Mouse (Mus musculus) regulatory T cell (primary cell): ENCODE measurements around the gene Ppm1h.

Source experiments
- in situ Hi-C: fragments of 300-600 bp; cut with MboI, MseI; formaldehyde crosslinking; loops from one replicate; pipeline ENCODE4 v1.15.1; 2025; ENCODE audit warnings: high pct_unique_total_duplicates

Gene Ppm1h

GRCm38 (mm10) chr10:122678541-122679436 lies at the start of gene Ppm1h:
Gene Ppm1h (plus strand): TSS chr10:122678762.
- in situ Hi-C loops: loop anchor here (5.0 kb wide), 1 partner anchor 119 kb away; no protein-coding TSS in a partner anchor

- in situ Hi-C loops: no loop called here
Observed at GRCm38 (mm10) chr10:122629003-122629402, 49.6 kb upstream of the Ppm1h start.

GRCm38 (mm10) chr10:122639879-122640278 lies 38.7 kb upstream of the Ppm1h start:
- in situ Hi-C loops: no loop called here

- in situ Hi-C loops: no loop called here
Observed at GRCm38 (mm10) chr10:122641263-122641795, 37.2 kb upstream of the Ppm1h start.

- in situ Hi-C loops: no loop called here
Observed at GRCm38 (mm10) chr10:122642125-122642524, 36.4 kb upstream of the Ppm1h start.

- in situ Hi-C loops: no loop called here
Observed at GRCm38 (mm10) chr10:122651932-122652331, 26.6 kb upstream of the Ppm1h start.

GRCm38 (mm10) chr10:122652578-122652977 lies 26.0 kb upstream of the Ppm1h start:
- in situ Hi-C loops: no loop called here

GRCm38 (mm10) chr10:122665652-122666051 lies 12.9 kb upstream of the Ppm1h start:
- in situ Hi-C loops: no loop called here

- in situ Hi-C loops: no loop called here
Observed at GRCm38 (mm10) chr10:122671253-122671652, 7.3 kb upstream of the Ppm1h start.

- in situ Hi-C loops: no loop called here
Observed at GRCm38 (mm10) chr10:122672044-122672443, 6.5 kb upstream of the Ppm1h start.

- in situ Hi-C loops: loop anchor here (5.0 to 10.0 kb wide), 2 partner anchors 55 to 118 kb away; no protein-coding TSS in a partner anchor
Observed at GRCm38 (mm10) chr10:122679437-122680045, 979 bp downstream of the Ppm1h start.

GRCm38 (mm10) chr10:122680387-122681084 lies 2.0 kb downstream of the Ppm1h start:
- in situ Hi-C loops: loop anchor here (10.0 kb wide), 1 partner anchor 54 kb away; no protein-coding TSS in a partner anchor

- in situ Hi-C loops: loop anchor here (10.0 kb wide), 1 partner anchor 54 kb away; no protein-coding TSS in a partner anchor
Observed at GRCm38 (mm10) chr10:122681085-122681408, 2.5 kb downstream of the Ppm1h start.

GRCm38 (mm10) chr10:122683819-122684330 lies 5.3 kb downstream of the Ppm1h start:
- in situ Hi-C loops: loop anchor here (10.0 kb wide), 1 partner anchor 51 kb away; no protein-coding TSS in a partner anchor

- in situ Hi-C loops: loop anchor here (10.0 kb wide), 1 partner anchor 50 kb away; no protein-coding TSS in a partner anchor
Observed at GRCm38 (mm10) chr10:122685297-122685696, 6.7 kb downstream of the Ppm1h start.

GRCm38 (mm10) chr10:122685836-122686531 lies 7.4 kb downstream of the Ppm1h start:
- in situ Hi-C loops: loop anchor here (10.0 kb wide), 1 partner anchor 49 kb away; no protein-coding TSS in a partner anchor

- in situ Hi-C loops: no loop called here
Observed at GRCm38 (mm10) chr10:122690698-122691097, 12.1 kb downstream of the Ppm1h start.

GRCm38 (mm10) chr10:122693158-122693777 lies 14.7 kb downstream of the Ppm1h start:
- in situ Hi-C loops: no loop called here

GRCm38 (mm10) chr10:122693911-122694618 lies 15.5 kb downstream of the Ppm1h start:
- in situ Hi-C loops: no loop called here

GRCm38 (mm10) chr10:122696335-122696734 lies 17.8 kb downstream of the Ppm1h start:
- in situ Hi-C loops: no loop called here
